Mouse (Mus musculus) CH12.LX (cell line): ENCODE measurements around the gene Supt16. TPM values are rescaled to one million over a fixed set of nuclear protein-coding genes. Genes with fewer than 3 reads are reported as not detected.

Experiments
- DNase-seq: peaks from one replicate; pipeline ENCODE4 v3.0.0-alpha.2; 2013; ENCODE audit errors: extremely low read depth
- H3K27ac ChIP-seq: 2 replicates; pipeline ENCODE4 v1.5.1; 2012; ENCODE audit warnings: low read depth, mild to moderate bottlenecking, control low read depth, moderate library complexity; ENCODE audit not compliant: insufficient read depth
- H3K27me3 ChIP-seq: replicated peaks from 2 replicates; pipeline ENCODE3; 2012; ENCODE audit warnings: inconsistent platforms
- H3K36me3 ChIP-seq, 2 experiments: replicated peaks in 1 of 2; 2 replicates each; pipeline versions ENCODE3 to v1.6.1; 2012; ENCODE audit warnings: inconsistent platforms in 1 of 2, low read length in 1 of 2, mild to moderate bottlenecking in 1 of 2, mixed read lengths in 1 of 2, moderate library complexity in 1 of 2; ENCODE audit not compliant: control insufficient read depth in 1 of 2, insufficient read depth in 1 of 2
- H3K4me1 ChIP-seq, 2 experiments: 2 replicates each; pipeline ENCODE4 v1.6.1; 2012; ENCODE audit warnings: inconsistent platforms in 1 of 2, moderate library complexity in 1 of 2; ENCODE audit not compliant: insufficient read depth in 2 of 2, control insufficient read depth in 1 of 2
- H3K4me2 ChIP-seq: 2 replicates; pipeline ENCODE4 v1.6.1; 2012; ENCODE audit warnings: low read depth, mild to moderate bottlenecking, control low read depth; ENCODE audit not compliant: poor library complexity, insufficient read depth, severe bottlenecking
- H3K4me3 ChIP-seq, 3 experiments: fragments of 150-350 bp in 1 of 3; sonication (generic) in 1 of 3; replicated peaks in 1 of 3; 2 replicates each; pipeline versions ENCODE3 to v1.5.1; 2011 to 2012; ENCODE audit warnings: low read depth in 2 of 3, low read length in 2 of 3, mild to moderate bottlenecking in 2 of 3, moderate library complexity in 2 of 3, control low read depth in 1 of 3, improper control_type of control experiment in 1 of 3, inconsistent platforms in 1 of 3, mixed read lengths in 1 of 3; ENCODE audit not compliant: poor library complexity in 1 of 3
- H3K79me2 ChIP-seq: replicated peaks from 2 replicates; pipeline ENCODE4 v1.6.1; 2012; ENCODE audit warnings: mild to moderate bottlenecking, moderate library complexity; ENCODE audit not compliant: control insufficient read depth, poor library complexity, insufficient read depth, severe bottlenecking; ENCODE audit errors: extremely low read depth
- H3K9ac ChIP-seq: 2 replicates; pipeline ENCODE4 v1.6.1; 2012; ENCODE audit warnings: low read depth, mild to moderate bottlenecking, control low read depth, moderate library complexity; ENCODE audit not compliant: insufficient read depth
- H3K9me3 ChIP-seq: replicated peaks from 2 replicates; pipeline ENCODE3; 2012; ENCODE audit warnings: low read length, inconsistent platforms, mixed read lengths
- BHLHE40 ChIP-seq: IDR thresholded peaks from 2 replicates; pipeline ENCODE4 v1.6.1; 2011; ENCODE audit warnings: mild to moderate bottlenecking, low read depth, low read length, improper control_type of control experiment
- CHD1 ChIP-seq: IDR thresholded peaks from 2 replicates; pipeline ENCODE4 v1.6.1; 2012; ENCODE audit warnings: low read depth, low read length, improper control_type of control experiment, inconsistent platforms
- CHD2 ChIP-seq: IDR thresholded peaks from 2 replicates; pipeline ENCODE4 v1.6.1; 2011; ENCODE audit warnings: low read length, improper control_type of control experiment
- CTCF ChIP-seq, 2 experiments: IDR thresholded peaks in 1 of 2; conservative IDR thresholded peaks in 1 of 2; 2 replicates each; pipeline ENCODE4 v1.5.1; 2011 to 2012; ENCODE audit warnings: low read depth in 2 of 2, low read length in 2 of 2, improper control_type of control experiment in 1 of 2, inconsistent platforms in 1 of 2, mild to moderate bottlenecking in 1 of 2, moderate library complexity in 1 of 2
- E2F4 ChIP-seq: IDR thresholded peaks from 2 replicates; pipeline ENCODE4 v1.6.1; 2011; ENCODE audit warnings: low read depth, low read length, improper control_type of control experiment; ENCODE audit not compliant: insufficient replicate concordance
- ELF1 ChIP-seq: IDR thresholded peaks from 2 replicates; pipeline ENCODE4 v1.6.1; 2014; ENCODE audit warnings: low read depth, mild to moderate bottlenecking, inconsistent platforms, low read length, improper control_type of control experiment
- EP300 ChIP-seq: IDR thresholded peaks from 2 replicates; pipeline ENCODE4 v1.6.1; 2011; ENCODE audit warnings: low read length, improper control_type of control experiment
- ETS1 ChIP-seq: conservative IDR thresholded peaks from 2 replicates; pipeline ENCODE4 v1.6.1; 2012; ENCODE audit warnings: low read depth, mild to moderate bottlenecking, inconsistent platforms, low read length, improper control_type of control experiment, moderate library complexity
- GABPA ChIP-seq: IDR thresholded peaks from 2 replicates; pipeline ENCODE4 v1.6.1; 2012; ENCODE audit warnings: low read depth, low read length, improper control_type of control experiment, inconsistent platforms; ENCODE audit not compliant: insufficient replicate concordance
- HCFC1 ChIP-seq: IDR thresholded peaks from 2 replicates; pipeline ENCODE4 v1.6.1; 2012; ENCODE audit warnings: low read depth, mild to moderate bottlenecking, inconsistent platforms, low read length, improper control_type of control experiment
- IRF4 ChIP-seq: IDR thresholded peaks from 2 replicates; pipeline ENCODE4 v1.6.1; 2014; ENCODE audit warnings: low read depth, mild to moderate bottlenecking, inconsistent platforms, low read length, improper control_type of control experiment
- JUN ChIP-seq: IDR thresholded peaks from 2 replicates; pipeline ENCODE4 v1.6.1; 2011; ENCODE audit warnings: low read depth, mild to moderate bottlenecking, low read length, improper control_type of control experiment, moderate library complexity; ENCODE audit not compliant: insufficient read depth
- JUND ChIP-seq: conservative IDR thresholded peaks from 2 replicates; pipeline ENCODE4 v1.6.1; 2011; ENCODE audit warnings: low read depth, low read length, improper control_type of control experiment
- KAT2A ChIP-seq: IDR thresholded peaks from 2 replicates; pipeline ENCODE4 v1.6.1; 2012; ENCODE audit warnings: low read length, improper control_type of control experiment, inconsistent platforms; ENCODE audit not compliant: insufficient replicate concordance
- MAFK ChIP-seq: IDR thresholded peaks from 2 replicates; pipeline ENCODE4 v1.6.1; 2011; ENCODE audit warnings: low read length, improper control_type of control experiment; ENCODE audit not compliant: insufficient replicate concordance
- MAX ChIP-seq: IDR thresholded peaks from 2 replicates; pipeline ENCODE4 v1.6.1; 2011; ENCODE audit warnings: low read length, improper control_type of control experiment
- MAZ ChIP-seq: IDR thresholded peaks from 2 replicates; pipeline ENCODE4 v1.6.1; 2012; ENCODE audit warnings: low read depth, mild to moderate bottlenecking, inconsistent platforms, low read length, improper control_type of control experiment, moderate library complexity
- MEF2A ChIP-seq: IDR thresholded peaks from 2 replicates; pipeline ENCODE4 v1.6.1; 2014; ENCODE audit warnings: low read depth, mild to moderate bottlenecking, inconsistent platforms, low read length, improper control_type of control experiment, borderline replicate concordance
- MXI1 ChIP-seq: IDR thresholded peaks from 2 replicates; pipeline ENCODE4 v1.6.1; 2011; ENCODE audit warnings: mild to moderate bottlenecking, low read depth, low read length, improper control_type of control experiment
- MYC ChIP-seq: IDR thresholded peaks from 2 replicates; pipeline ENCODE4 v1.6.1; 2011; ENCODE audit warnings: low read depth, mild to moderate bottlenecking, improper control_type of control experiment, low read length
- NELFE ChIP-seq: IDR thresholded peaks from 2 replicates; pipeline ENCODE4 v1.6.1; 2011; ENCODE audit warnings: low read depth, low read length, improper control_type of control experiment
- NRF1 ChIP-seq: IDR thresholded peaks from 2 replicates; pipeline ENCODE4 v1.6.1; 2014; ENCODE audit warnings: low read depth, mild to moderate bottlenecking, inconsistent platforms, low read length, improper control_type of control experiment, moderate library complexity
- PAX5 ChIP-seq: IDR thresholded peaks from 2 replicates; pipeline ENCODE4 v1.6.1; 2012; ENCODE audit warnings: low read length, inconsistent platforms, mixed read lengths
- POLR2A ChIP-seq: IDR thresholded peaks from 2 replicates; pipeline ENCODE4 v1.6.1; 2011; ENCODE audit warnings: low read depth, mild to moderate bottlenecking, improper control_type of control experiment, low read length
- POLR2AphosphoS2 ChIP-seq: IDR thresholded peaks from 2 replicates; pipeline ENCODE4 v1.6.1; 2011; ENCODE audit warnings: low read depth, low read length, improper control_type of control experiment
- RAD21 ChIP-seq: IDR thresholded peaks from 2 replicates; pipeline ENCODE4 v1.6.1; 2011; ENCODE audit warnings: low read depth, mild to moderate bottlenecking, low read length, improper control_type of control experiment, moderate library complexity
- RCOR1 ChIP-seq: conservative IDR thresholded peaks from 2 replicates; pipeline ENCODE4 v1.6.1; 2012; ENCODE audit warnings: low read depth, mild to moderate bottlenecking, inconsistent platforms, low read length, improper control_type of control experiment
- SIN3A ChIP-seq: IDR thresholded peaks from 2 replicates; pipeline ENCODE4 v1.6.1; 2012; ENCODE audit warnings: low read length, improper control_type of control experiment, inconsistent platforms
- SMC3 ChIP-seq: IDR thresholded peaks from 2 replicates; pipeline ENCODE4 v1.6.1; 2011; ENCODE audit warnings: low read depth, low read length, improper control_type of control experiment
- TBP ChIP-seq: conservative IDR thresholded peaks from 2 replicates; pipeline ENCODE4 v1.6.1; 2011; ENCODE audit warnings: low read depth, low read length, improper control_type of control experiment
- TCF12 ChIP-seq: IDR thresholded peaks from 2 replicates; pipeline ENCODE4 v1.6.1; 2014; ENCODE audit warnings: low read depth, mild to moderate bottlenecking, inconsistent platforms, low read length, improper control_type of control experiment
- UBTF ChIP-seq: IDR thresholded peaks from 2 replicates; pipeline ENCODE4 v1.6.1; 2012; ENCODE audit warnings: low read depth, mild to moderate bottlenecking, inconsistent platforms, low read length, improper control_type of control experiment, moderate library complexity
- USF1 ChIP-seq: IDR thresholded peaks from 2 replicates; pipeline ENCODE4 v1.6.1; 2014; ENCODE audit warnings: low read depth, mild to moderate bottlenecking, inconsistent platforms, low read length, improper control_type of control experiment
- USF2 ChIP-seq: conservative IDR thresholded peaks from 2 replicates; pipeline ENCODE4 v1.6.1; 2011; ENCODE audit warnings: low read depth, low read length, improper control_type of control experiment
- ZC3H11A ChIP-seq: IDR thresholded peaks from 2 replicates; pipeline ENCODE4 v1.6.1; 2012; ENCODE audit warnings: low read depth, mild to moderate bottlenecking, inconsistent platforms, low read length, improper control_type of control experiment
- ZKSCAN1 ChIP-seq: IDR thresholded peaks from 2 replicates; pipeline ENCODE4 v1.6.1; 2012; ENCODE audit warnings: low read depth, inconsistent platforms, low read length, improper control_type of control experiment, borderline replicate concordance
- ZMIZ1 ChIP-seq: IDR thresholded peaks from 2 replicates; pipeline ENCODE4 v1.6.1; 2012; ENCODE audit warnings: low read depth, mild to moderate bottlenecking, inconsistent platforms, low read length, improper control_type of control experiment
- ZNF384 ChIP-seq: IDR thresholded peaks from 2 replicates; pipeline ENCODE4 v1.6.1; 2012; ENCODE audit warnings: low read depth, low read length, improper control_type of control experiment, inconsistent platforms
- dilution Hi-C: fragments of 300-500 bp; cut with MboI; formaldehyde crosslinking; loops from 2 replicates; pipeline ENCODE4 v1.14.3; 2020; ENCODE audit warnings: low sequenced_read_pairs; ENCODE audit not compliant: extremely low pct_unique_long_range_greater_than_20kb, extremely low pct_ligation_motif_present
- in situ Hi-C: fragments of 300-500 bp; cut with MboI; formaldehyde crosslinking; loops from 3 replicates; pipeline ENCODE4 v1.14.3; 2019; ENCODE audit warnings: low sequenced_read_pairs, low pct_ligation_motif_present, low pct_unique_long_range_greater_than_20kb, mixed read lengths
- polyA plus RNA-seq: library from polyadenylated mRNA; unstranded; fragments of >175 nt; gene quantifications from 2 replicates; pipeline ENCODE4 v1.2.1, GENCODE M21; 2012; ENCODE audit warnings: low read depth; ENCODE audit not compliant: insufficient read length
- total RNA-seq, 2 experiments: library from RNA; depleted of rRNA; stranded (reverse); fragments of 300-350 nt in 1 of 2; fragments of >200 nt in 1 of 2; gene quantifications; 2 replicates each; pipeline ENCODE4 v1.2.3; 2012 to 2014

Gene Supt16
- 64.8 and 81.7 TPM in 2 replicates for total RNA-seq (2012; rRNA removed)
- 78.6 and 88.0 TPM in 2 replicates for total RNA-seq (2014; rRNA removed)
- polyA plus RNA-seq: 110 and 114 TPM in 2 replicates

DNA sequence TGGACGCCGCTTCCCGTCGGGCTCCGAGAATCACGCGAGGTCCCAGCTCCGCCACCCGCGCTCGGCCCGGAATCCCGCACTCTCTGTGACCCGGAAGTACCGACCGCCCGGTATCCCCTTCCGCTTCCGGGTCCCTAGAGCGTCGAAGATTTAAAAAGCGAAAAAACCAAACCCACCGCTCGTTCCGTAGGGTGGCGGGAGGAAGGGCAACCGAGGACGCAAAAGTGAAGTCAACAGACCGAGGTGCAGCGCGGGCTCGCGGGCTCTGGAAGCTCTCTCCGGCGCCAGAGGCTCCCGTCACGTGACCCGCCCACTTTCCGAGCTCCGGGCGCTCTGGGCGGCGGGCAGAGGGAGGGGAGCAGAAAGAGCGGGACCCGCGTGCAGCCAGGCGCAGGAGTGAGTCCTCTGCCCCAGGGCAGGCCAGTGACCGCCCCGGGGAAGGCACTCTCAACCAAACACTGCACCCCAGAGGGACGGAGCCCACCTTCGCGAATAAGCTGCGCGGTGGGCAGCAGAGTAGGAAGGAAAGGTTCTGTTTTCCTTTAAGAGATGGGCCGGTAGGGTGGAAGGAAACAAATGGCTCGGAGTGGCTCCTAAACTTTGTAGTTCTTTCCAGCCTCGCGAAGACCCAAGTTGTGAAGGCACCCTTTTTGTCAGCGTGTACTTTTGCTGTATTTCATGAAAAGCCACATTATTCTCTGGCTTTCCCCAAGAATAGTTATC, at the start of gene Supt16:
TSS of gene Supt16 (minus strand) at position 261 of the 723 bp plus-strand sequence.
- peak; percentile 86 for DNase-seq
- H3K4me2 ChIP-seq: peak within 1 kb of the TSS; percentile 99
- in situ Hi-C loops (loop anchor here (10.0 kb wide), 1 partner anchor 137 kb away; no protein-coding TSS in a partner anchor), dilution Hi-C loops (no loop called here)
- H3K27ac ChIP-seq: peak within 1 kb of the TSS; percentile 88
- H3K9me3 ChIP-seq: no peaks in the 10 kb centered on the region
- H3K4me3 ChIP-seq: peak within 1 kb of the TSS; percentile 59 to 94 (median 73)
- peaks cover 20 to 56% of the 10 kb centered on the region in 2 experiments for H3K36me3 ChIP-seq
- peak within 1 kb of the TSS; percentile 92 for H3K9ac ChIP-seq
- no peaks in the 10 kb centered on the region for H3K27me3 ChIP-seq
- no peak for TF ChIP-seq JUND
- TF ChIP-seq KAT2A: peak; percentile 91; the same call in 1 of the 2 replicates
- peak; percentile 73; the same call in 1 of the 2 replicates for TF ChIP-seq MXI1
- TF ChIP-seq MAFK: no peak
- TF ChIP-seq MYC: peak; percentile 61; the same call in 1 of the 2 replicates
- peak; percentile 82 for TF ChIP-seq POLR2A
- peak; percentile 97 for TF ChIP-seq BHLHE40
- TF ChIP-seq MEF2A: peak; percentile 60; the same call in 1 of the 2 replicates
- peak; percentile 95 for TF ChIP-seq USF1
- 0 out of 2 replicates have a peak, but pooled peaks have one; percentile 33 for TF ChIP-seq MAZ
- peak; percentile 89 for TF ChIP-seq USF2
- peak; percentile 83 for TF ChIP-seq NELFE
- peak; percentile 93 for TF ChIP-seq MAX
- TF ChIP-seq EP300: no peak
- no peak for TF ChIP-seq ZC3H11A
- TF ChIP-seq UBTF: peak; percentile 91
- TF ChIP-seq CHD2: peak; percentile 97
- TF ChIP-seq PAX5: no peak
- no peak for TF ChIP-seq CHD1
- TF ChIP-seq RAD21: no peak
- TF ChIP-seq POLR2AphosphoS2: peak; percentile 89
- TF ChIP-seq CTCF (conservative IDR thresholded peaks at IDR 0.05 in 1 of 2, IDR thresholded peaks at IDR 0.05 in 1 of 2; ENCODE audit: low read depth in 2 of 2, low read length in 2 of 2): no peak
- TF ChIP-seq HCFC1: peak; percentile 91
- no peak for TF ChIP-seq NRF1
- no peak for TF ChIP-seq JUN
- peak; percentile 71; the same call in 1 of the 2 replicates for TF ChIP-seq E2F4
- TF ChIP-seq ZNF384: no peak
- no peak for TF ChIP-seq ZKSCAN1
- peak; percentile 55 for TF ChIP-seq TCF12
- no peak for TF ChIP-seq SMC3
- TF ChIP-seq ELF1: peak; percentile 95
- peak; percentile 87 for TF ChIP-seq RCOR1
- peak; percentile 48 for TF ChIP-seq IRF4
- TF ChIP-seq GABPA: peak; percentile 27; the same call in 1 of the 2 replicates
- 0 out of 2 replicates have a peak, but pooled peaks have one; percentile 20 for TF ChIP-seq ETS1
- TF ChIP-seq ZMIZ1: no peak; the same call in 1 of the 2 replicates
- TF ChIP-seq SIN3A: peak; percentile 96
- TF ChIP-seq TBP: peak; percentile 69; the same call in 1 of the 2 replicates
- TF ChIP-seq, all 38 proteins: peak for 24
- peaks cover 5 to 36% of the 10 kb centered on the region in 2 experiments; a peak in 3 of 4 replicates for H3K4me1 ChIP-seq
- H3K79me2 ChIP-seq: peaks cover 45% of the 10 kb centered on the region
